Mouse (Mus musculus) heart, adult 2 months (tissue): ENCODE measurements around the gene Gprin3. TPM values are rescaled to one million over a fixed set of nuclear protein-coding genes. Genes with fewer than 3 reads are reported as not detected.

ENCODE experiments used
- DNase-seq, 2 experiments: peaks; one replicate each; pipeline ENCODE4 v3.0.0; 2021
- H3K27ac ChIP-seq: fragments of 200-600 bp; 2 replicates; pipeline ENCODE4 v1.8.1; 2022
- H3K27me3 ChIP-seq: fragments of 200-500 bp; 2 replicates; pipeline ENCODE4 v1.6.1; 2012; ENCODE audit warnings: mild to moderate bottlenecking, low read length, inconsistent platforms, mixed read lengths; ENCODE audit not compliant: control insufficient read depth, insufficient read depth
- H3K36me3 ChIP-seq: fragments of 200-500 bp; 2 replicates; pipeline ENCODE4 v1.6.1; 2012; ENCODE audit warnings: low read length, inconsistent platforms; ENCODE audit not compliant: control insufficient read depth, insufficient read depth
- H3K4me1 ChIP-seq: fragments of 200-500 bp; 2 replicates; pipeline ENCODE4 v1.6.1; 2011; ENCODE audit warnings: low read length; ENCODE audit not compliant: control insufficient read depth, insufficient read depth
- H3K4me3 ChIP-seq: fragments of 200-600 bp; 2 replicates; pipeline ENCODE4 v1.8.1; 2022
- H3K79me2 ChIP-seq: fragments of 200-500 bp; replicated peaks from 2 replicates; pipeline ENCODE4 v1.6.1; 2012; ENCODE audit warnings: mild to moderate bottlenecking, inconsistent platforms, low read length, moderate library complexity, mixed read lengths; ENCODE audit not compliant: control insufficient read depth, insufficient read depth
- H3K9ac ChIP-seq: fragments of 200-500 bp; 2 replicates; pipeline ENCODE4 v1.6.1; 2012; ENCODE audit warnings: low read depth, mild to moderate bottlenecking, control low read depth, inconsistent platforms, low read length, mixed read lengths
- CTCF ChIP-seq: fragments of 200-600 bp; IDR thresholded peaks from 2 replicates; pipeline ENCODE4 v1.8.1; 2022; ENCODE audit warnings: antibody characterized with exemption, mild to moderate bottlenecking, moderate library complexity
- EP300 ChIP-seq: fragments of 200-500 bp; IDR thresholded peaks from 2 replicates; pipeline ENCODE4 v1.6.1; 2011; ENCODE audit warnings: low read depth, low read length, control low read depth; ENCODE audit not compliant: insufficient read depth
- POLR2A ChIP-seq: fragments of 200-500 bp; IDR thresholded peaks from 2 replicates; pipeline ENCODE4 v1.6.1; 2011; ENCODE audit warnings: mild to moderate bottlenecking, low read depth, low read length, control low read depth; ENCODE audit not compliant: insufficient read depth
- WGBS: fragments of 180-500 bp; shearing (Covaris S2); methylation state at CpG from one replicate; pipeline ENCODE4 v1.1.7; 2018; 5-methylcytosine and 5-hydroxymethylcytosine counted together
- intact Hi-C: fragments of 180-260 bp; cut with DNase I; formaldehyde crosslinking; loops from one replicate; pipeline ENCODE4 v1.15.1; 2025
- polyA plus RNA-seq: library from polyadenylated mRNA; depleted of rRNA; stranded (reverse); fragments of >200 nt; gene quantifications from 2 replicates; pipeline ENCODE4 v1.2.3, GENCODE M21; 2012
- total RNA-seq, 2 experiments: library from RNA; stranded (reverse); gene quantifications; 2 replicates each; pipeline ENCODE4 v1.2.3; 2021

The Gprin3 gene
- total and polyA plus RNA-seq, 3 experiments, result 0.27 to 0.37 (median 0.34) TPM

DNA sequence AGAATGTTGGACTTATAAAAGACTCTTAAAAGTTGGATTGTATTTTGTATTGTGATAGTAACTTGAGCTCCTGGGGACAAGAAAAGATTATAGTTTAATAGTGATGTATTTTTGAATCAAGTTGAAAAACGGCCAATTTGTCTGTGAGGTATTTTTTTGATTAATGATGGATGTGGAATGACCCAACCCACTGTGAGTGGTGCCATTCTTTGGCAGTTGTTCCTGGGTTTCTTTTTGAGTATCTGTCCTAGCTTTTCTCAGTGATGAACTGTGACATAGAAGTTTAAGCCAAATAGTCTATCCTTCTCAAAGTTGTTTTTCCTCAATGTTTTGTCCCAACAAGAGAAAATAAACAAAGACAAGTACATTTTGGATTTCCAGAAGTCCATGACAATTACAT lies 7.0 kb upstream of the Gprin3 start:
- no peak for TF ChIP-seq CTCF
- TF ChIP-seq POLR2A, result no peak
- no peak for TF ChIP-seq EP300
- intact Hi-C loops, result no loop called here
- Histone ChIP-seq H3K4me3 (no peak overlapping the region), H3K36me3 (no peaks in the 10 kb centered on the region), H3K27ac (no peak overlapping the region), H3K27me3 (no peaks in the 10 kb centered on the region), H3K79me2 (no peaks in the 10 kb centered on the region), H3K9ac (no peak overlapping the region), H3K4me1 (no peaks in the 10 kb centered on the region)
- 46% methylated on average over 1 of the region's 1 CpGs for WGBS
- no peak for DNase-seq

DNA sequence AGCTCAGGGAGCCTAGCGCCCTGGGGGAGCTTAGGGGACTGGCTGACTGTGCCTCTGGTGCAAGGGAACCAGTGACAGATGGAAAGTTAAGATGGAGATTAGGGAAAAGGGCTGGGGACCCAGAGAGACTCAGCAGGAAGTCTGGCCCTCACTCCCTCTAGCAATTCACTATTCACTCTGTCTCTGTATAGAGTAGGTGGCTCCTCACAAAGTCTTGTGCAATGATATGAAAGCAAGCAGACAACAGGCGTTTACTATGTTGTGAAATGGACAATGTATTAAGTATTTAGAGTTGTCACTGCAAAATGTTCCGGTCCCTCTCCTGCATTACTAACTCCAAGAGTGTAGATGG lies 416 bp upstream of the Gprin3 start:
- 0 out of 2 replicates have a peak overlapping the region, but pooled peaks have one; percentile 9 for H3K27ac ChIP-seq
- H3K4me3 ChIP-seq, result peak overlapping the region; percentile 44
- intact Hi-C loops, result no loop called here
- 39% methylated on average over 3 of the region's 3 CpGs for WGBS
- DNase-seq, result no peak
- TF ChIP-seq POLR2A (no peak), EP300 (no peak), CTCF (no peak; the same call in 1 of the 2 replicates)
- H3K9ac ChIP-seq, result peak overlapping the region; percentile 41
- no peaks in the 10 kb centered on the region for H3K27me3 ChIP-seq
- no peaks in the 10 kb centered on the region for H3K36me3 ChIP-seq
- no peaks in the 10 kb centered on the region for H3K79me2 ChIP-seq
- H3K4me1 ChIP-seq, result no peaks in the 10 kb centered on the region; the same call in 1 of the 2 replicates

DNA sequence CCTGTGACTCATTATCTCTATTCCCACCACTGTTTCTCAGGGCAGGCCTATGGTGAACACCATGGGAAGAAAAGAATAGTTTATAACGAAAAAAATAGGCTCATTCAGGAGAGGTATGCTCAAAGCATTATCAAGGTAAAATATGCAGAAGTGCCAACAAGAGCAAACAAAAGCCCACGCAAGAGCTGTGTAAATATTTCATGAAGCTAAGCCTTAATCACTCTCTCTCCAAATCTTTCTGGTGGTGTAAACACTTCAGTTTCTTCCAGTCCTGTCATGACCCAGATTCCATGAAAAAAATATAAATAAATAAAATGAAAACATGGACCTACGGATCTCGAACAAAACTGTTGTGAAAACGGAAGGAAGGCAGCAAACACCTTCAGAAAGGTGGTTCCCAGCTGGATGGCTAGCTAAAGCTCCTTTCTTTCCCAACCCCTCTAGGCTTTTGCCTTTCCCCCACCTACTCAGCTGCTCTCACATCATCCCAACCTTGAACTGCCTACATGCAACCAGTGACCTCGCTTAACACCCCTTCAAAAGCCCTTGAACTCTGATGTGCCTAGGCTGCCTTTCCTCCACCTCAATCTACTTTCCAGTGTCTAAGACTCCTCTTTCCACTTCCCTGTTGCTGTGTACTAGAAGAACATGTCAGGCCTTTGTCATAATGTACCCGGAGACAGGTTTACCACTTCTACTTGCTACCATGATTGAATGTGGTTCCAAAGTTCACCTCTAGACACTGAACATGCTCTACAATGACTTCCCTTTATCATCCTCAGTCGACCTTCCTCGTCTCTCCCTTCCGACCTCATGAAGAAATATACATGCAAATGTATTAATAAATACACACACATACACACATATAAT lies 988 bp downstream of the Gprin3 start:
- Histone ChIP-seq H3K27me3 (no peaks in the 10 kb centered on the region), H3K4me3 (no peak overlapping the region), H3K79me2 (no peaks in the 10 kb centered on the region), H3K27ac (no peak overlapping the region), H3K9ac (no peak overlapping the region), H3K4me1 (no peaks in the 10 kb centered on the region; the same call in 1 of the 2 replicates), H3K36me3 (no peaks in the 10 kb centered on the region)
- no peak for DNase-seq
- TF ChIP-seq EP300 (no peak), CTCF (no peak), POLR2A (no peak)
- intact Hi-C loops, result no loop called here
- 78% methylated on average over 10 of the region's 10 CpGs for WGBS

DNA sequence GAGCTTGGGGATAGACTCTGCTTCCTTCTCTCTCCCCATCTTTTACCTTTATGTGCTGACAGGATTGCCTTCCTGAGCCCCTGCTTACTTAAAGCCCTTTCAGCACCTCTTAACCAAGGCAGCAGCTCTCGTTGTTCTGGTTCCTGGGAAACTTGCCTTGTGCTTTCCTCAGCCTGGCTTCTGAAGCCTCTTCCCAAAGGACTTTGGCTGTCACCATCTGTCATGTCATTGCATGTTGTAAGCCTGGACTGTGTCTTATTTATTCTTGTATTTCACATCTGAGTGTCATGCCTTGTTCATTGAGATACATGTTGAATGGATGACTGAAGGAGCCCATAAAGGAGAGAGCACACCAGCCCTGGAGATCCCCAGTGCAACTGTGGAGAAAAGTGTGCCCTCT lies 2.3 kb downstream of the Gprin3 start:
- TF ChIP-seq CTCF, result no peak
- TF ChIP-seq EP300, result no peak
- TF ChIP-seq POLR2A, result no peak
- H3K27ac ChIP-seq, result no peak overlapping the region
- H3K79me2 ChIP-seq, result no peaks in the 10 kb centered on the region
- H3K4me3 ChIP-seq, result no peak overlapping the region
- H3K27me3 ChIP-seq, result no peaks in the 10 kb centered on the region
- no peaks in the 10 kb centered on the region; the same call in 1 of the 2 replicates for H3K4me1 ChIP-seq
- no peaks in the 10 kb centered on the region for H3K36me3 ChIP-seq
- intact Hi-C loops, result no loop called here
- no peak for DNase-seq
- no peak overlapping the region for H3K9ac ChIP-seq
- WGBS, result 56% methylated on average over 1 of the region's 1 CpGs

DNA sequence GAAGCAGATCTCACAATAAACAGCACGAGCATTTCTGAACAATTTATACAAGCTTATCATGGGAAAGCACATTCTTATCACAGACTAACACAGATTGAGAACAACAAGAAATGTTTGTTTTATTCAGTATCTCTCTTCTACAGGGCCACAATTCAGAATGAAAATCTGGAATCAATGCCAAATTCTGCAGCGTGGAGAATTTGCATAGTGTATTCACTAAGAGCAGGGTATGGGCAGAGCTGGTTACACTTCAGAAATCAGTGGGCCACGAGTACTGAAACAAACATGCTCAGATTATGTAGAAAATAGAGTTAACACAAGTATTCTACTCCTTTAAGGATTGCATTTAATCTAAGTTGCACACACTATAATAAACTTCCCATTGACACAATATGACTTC lies 6.8 kb downstream of the Gprin3 start:
- Histone ChIP-seq H3K27me3 (no peaks in the 10 kb centered on the region), H3K36me3 (no peaks in the 10 kb centered on the region), H3K79me2 (no peaks in the 10 kb centered on the region), H3K4me3 (no peak overlapping the region), H3K27ac (no peak overlapping the region), H3K9ac (no peak overlapping the region), H3K4me1 (no peaks in the 10 kb centered on the region)
- TF ChIP-seq CTCF, result no peak
- no peak for TF ChIP-seq POLR2A
- TF ChIP-seq EP300, result no peak
- WGBS, result 41% methylated on average over 3 of the region's 3 CpGs
- no peak for DNase-seq
- intact Hi-C loops, result no loop called here

DNA sequence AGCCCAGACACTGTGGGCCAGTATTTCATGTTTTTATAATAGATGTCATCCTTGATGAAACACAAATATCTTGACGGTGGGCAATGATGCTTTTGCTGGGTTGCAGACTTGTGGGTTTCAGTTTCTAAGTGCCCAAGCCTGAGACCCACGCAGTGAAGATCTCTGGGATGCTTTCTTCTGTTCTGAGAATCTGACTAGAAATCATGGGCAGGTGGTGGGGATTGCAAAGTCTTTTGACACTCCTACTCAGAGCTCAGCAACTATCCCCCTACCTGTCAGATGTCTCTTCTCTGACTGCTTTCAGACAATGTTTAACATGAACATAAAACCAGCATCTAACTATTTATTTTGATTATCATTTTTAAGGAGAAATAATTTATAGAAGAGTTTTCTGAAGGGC lies 7.4 kb downstream of the Gprin3 start:
- intact Hi-C loops, result no loop called here
- H3K79me2 ChIP-seq, result no peaks in the 10 kb centered on the region
- 62% methylated on average over 2 of the region's 2 CpGs for WGBS

More for the DNA sequence above, 7.4 kb downstream of the Gprin3 start:
- no peaks in the 10 kb centered on the region for H3K36me3 ChIP-seq
- no peaks in the 10 kb centered on the region for H3K27me3 ChIP-seq
- H3K4me3 ChIP-seq, result no peak overlapping the region
- no peak for DNase-seq
- no peaks in the 10 kb centered on the region for H3K4me1 ChIP-seq
- TF ChIP-seq POLR2A (no peak), EP300 (no peak), CTCF (no peak)
- no peak overlapping the region for H3K9ac ChIP-seq
- H3K27ac ChIP-seq, result no peak overlapping the region
